Mouse (Mus musculus) megakaryocyte, embryonic 14.5 days (primary cell): ENCODE results near the gene Hcfc2. TPM values are rescaled to one million over a fixed set of nuclear protein-coding genes. Genes with fewer than 3 reads are reported as not detected.

Source experiments
- H3K27me3 ChIP-seq: replicated peaks from 2 replicates; pipeline ENCODE3; 2012; ENCODE audit warnings: inconsistent platforms
- H3K36me3 ChIP-seq: replicated peaks from 2 replicates; pipeline ENCODE3; 2012; ENCODE audit warnings: low read length, inconsistent platforms, mixed read lengths
- H3K4me1 ChIP-seq: 2 replicates; pipeline ENCODE4 v1.6.1; 2012; ENCODE audit warnings: inconsistent platforms
- H3K4me3 ChIP-seq: replicated peaks from 2 replicates; pipeline ENCODE3; 2012; ENCODE audit warnings: moderate library complexity, mild to moderate bottlenecking, inconsistent platforms
- H3K9me3 ChIP-seq: 2 replicates; pipeline ENCODE4 v1.6.1; 2012; ENCODE audit warnings: inconsistent platforms
- FLI1 ChIP-seq: IDR thresholded peaks from 2 replicates; pipeline ENCODE4 v1.6.1; 2012; ENCODE audit warnings: low read length, inconsistent platforms, mixed read lengths
- GATA1 ChIP-seq: IDR thresholded peaks from 3 replicates; pipeline ENCODE4 v1.6.1; 2012; ENCODE audit warnings: mixed read lengths, low read length, inconsistent platforms, borderline replicate concordance
- polyA plus RNA-seq: library from polyadenylated mRNA; stranded (reverse); fragments of >175 nt; gene quantifications from 2 replicates; pipeline ENCODE4 v1.2.3, GENCODE M21; 2012; ENCODE audit warnings: low replicate concordance; ENCODE audit not compliant: insufficient read depth

Gene Hcfc2
- polyA plus RNA-seq, 1 experiment, result 2.9 TPM

- no peaks in the 10 kb centered on the region for H3K27me3 ChIP-seq
- TF ChIP-seq FLI1 (no peak), GATA1 (no peak)
- no peaks in the 10 kb centered on the region for H3K36me3 ChIP-seq
- no peak overlapping the region for H3K4me3 ChIP-seq
- H3K4me1 ChIP-seq, result peaks cover 33% of the 10 kb centered on the region
- H3K9me3 ChIP-seq, result peaks cover 7% of the 10 kb centered on the region; the same call in 1 of the 2 replicates
These were observed 86.5 kb downstream of the Hcfc2 start for GRCm38 (mm10) chr10:82782472-82782871.

GRCm38 (mm10) chr10:82789181-82789580 lies 93.2 kb downstream of the Hcfc2 start:
- Histone ChIP-seq H3K27me3 (no peaks in the 10 kb centered on the region), H3K4me1 (peaks cover 11% of the 10 kb centered on the region), H3K36me3 (no peaks in the 10 kb centered on the region), H3K9me3 (peaks cover 3% of the 10 kb centered on the region), H3K4me3 (no peak overlapping the region)
- TF ChIP-seq GATA1, result no peak
- TF ChIP-seq FLI1, result no peak

GRCm38 (mm10) chr10:82790504-82790903 lies 94.5 kb downstream of the Hcfc2 start:
- TF ChIP-seq FLI1 (no peak), GATA1 (no peak)
- Histone ChIP-seq H3K27me3 (peaks cover 9% of the 10 kb centered on the region), H3K9me3 (peaks cover 6% of the 10 kb centered on the region), H3K36me3 (no peaks in the 10 kb centered on the region), H3K4me1 (peaks cover 20% of the 10 kb centered on the region), H3K4me3 (no peak overlapping the region)

GRCm38 (mm10) chr10:82791713-82792112 lies 95.8 kb downstream of the Hcfc2 start:
- H3K27me3 ChIP-seq, result peaks cover 9% of the 10 kb centered on the region

More at GRCm38 (mm10) chr10:82791713-82792112, 95.8 kb downstream of the Hcfc2 start:
- Histone ChIP-seq H3K36me3 (no peaks in the 10 kb centered on the region), H3K9me3 (peaks cover 6% of the 10 kb centered on the region), H3K4me1 (peaks cover 32% of the 10 kb centered on the region), H3K4me3 (no peak overlapping the region)
- TF ChIP-seq FLI1 (no peak), GATA1 (no peak)

Other genes starting within 250 kb of the Hcfc2 start
- gene Gm1553, start 203.5 kb upstream of the Hcfc2 start, polyA plus RNA-seq, result not detected in 2 replicates
- 39.6 and 51.9 TPM in 2 replicates for gene 1190007I07Rik, start 72.9 kb upstream of the Hcfc2 start, polyA plus RNA-seq
- 1.4 and 4.4 TPM in 2 replicates for gene Tdg, start 66.3 kb upstream of the Hcfc2 start, polyA plus RNA-seq
- gene Glt8d2, start 5.5 kb upstream of the Hcfc2 start, polyA plus RNA-seq, result not detected in 2 replicates
- gene Nfyb, start 68.0 kb downstream of the Hcfc2 start, polyA plus RNA-seq, result 9.1 and 45.1 TPM in 2 replicates
- 80.6 and 172 TPM in 2 replicates for gene Txnrd1, start 137.8 kb downstream of the Hcfc2 start, polyA plus RNA-seq
- gene Eid3, start 170.5 kb downstream of the Hcfc2 start, polyA plus RNA-seq, result 1.2 TPM in 1 of 2 replicates, not detected in the other